Mouse (Mus musculus): ENCODE measurements around the gene Zc3h14. TPM values are rescaled to one million over a fixed set of nuclear protein-coding genes. Genes with fewer than 3 reads are reported as not detected.

Gene Zc3h14
- total RNA-seq, 2 experiments from 2014 or later: 103 to 104 TPM

GRCm38 (mm10) chr12:98835466-98835865 is 88.7 kb downstream of the Zc3h14 start:
- DNase-seq (ENCODE audit: low spot score in 2 of 2): no peak

Other genes starting within 250 kb of the Zc3h14 start
- gene Kcnk10, start 168.7 kb upstream of the Zc3h14 start, total RNA-seq (2021): 10 to 100 TPM; 49.7 to 49.9 TPM
- 10 to 100 TPM; 31.0 to 34.2 TPM for gene Spata7, start 118.8 kb upstream of the Zc3h14 start, total RNA-seq (2021)
- gene Ptpn21, start 9.6 kb upstream of the Zc3h14 start, total RNA-seq (2021): 1 to 10 TPM; 5.8 to 7.3 TPM
- gene Eml5, start 154.5 kb downstream of the Zc3h14 start, total RNA-seq (2021): 10 to 100 TPM; 82.0 to 93.5 TPM
- gene Ttc8, start 173.6 kb downstream of the Zc3h14 start, total RNA-seq (2021): 10 to 100 TPM; 29.6 to 31.7 TPM